Mouse (Mus musculus) cerebellum, adult 2 months (tissue): ENCODE results near the gene Crtac1.

Source experiments
- CTCF ChIP-seq: fragments of 200-500 bp; IDR thresholded peaks from 2 replicates; pipeline ENCODE4 v1.5.1; 2011; ENCODE audit warnings: low read depth, mild to moderate bottlenecking, control low read depth, low read length, moderate library complexity, borderline replicate concordance; ENCODE audit not compliant: insufficient read depth
- POLR2A ChIP-seq: fragments of 200-500 bp; IDR thresholded peaks from 2 replicates; pipeline ENCODE4 v1.6.1; 2011; ENCODE audit warnings: low read length, control low read depth, borderline replicate concordance; ENCODE audit not compliant: insufficient read depth

DNA sequence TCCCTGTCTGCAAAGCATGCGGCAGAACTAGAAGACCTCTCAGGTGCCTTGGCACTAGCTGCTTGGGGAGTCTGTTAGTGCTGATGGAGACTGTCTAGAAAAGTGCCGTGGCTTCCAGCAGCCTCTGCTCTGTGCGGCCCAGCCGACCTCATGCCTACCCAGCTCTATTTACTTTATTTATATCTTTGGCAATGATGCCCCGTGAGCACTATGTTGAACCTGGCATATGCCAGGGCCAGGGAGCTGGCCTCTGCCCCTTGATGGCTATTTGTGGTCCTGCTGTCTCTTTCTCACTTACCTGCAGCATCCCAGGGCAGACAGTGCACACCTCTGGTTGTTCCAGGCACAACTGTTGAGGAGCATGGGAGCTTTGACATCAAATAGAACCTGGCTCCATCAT is 153.1 kb downstream of the Crtac1 start:
- no peak for TF ChIP-seq CTCF
- no peak for TF ChIP-seq POLR2A
